Mouse (Mus musculus): ENCODE measurements around the gene Atp5d.
A peak's percentile ranks its signal among the peaks of the same experiment; 100 is the strongest.
"Not testable (repeated sequence)": the region's sequence is repeated elsewhere in the genome, so short reads cannot be mapped to it uniquely, and the experiment has no call there.

Gene Atp5d

DNA sequence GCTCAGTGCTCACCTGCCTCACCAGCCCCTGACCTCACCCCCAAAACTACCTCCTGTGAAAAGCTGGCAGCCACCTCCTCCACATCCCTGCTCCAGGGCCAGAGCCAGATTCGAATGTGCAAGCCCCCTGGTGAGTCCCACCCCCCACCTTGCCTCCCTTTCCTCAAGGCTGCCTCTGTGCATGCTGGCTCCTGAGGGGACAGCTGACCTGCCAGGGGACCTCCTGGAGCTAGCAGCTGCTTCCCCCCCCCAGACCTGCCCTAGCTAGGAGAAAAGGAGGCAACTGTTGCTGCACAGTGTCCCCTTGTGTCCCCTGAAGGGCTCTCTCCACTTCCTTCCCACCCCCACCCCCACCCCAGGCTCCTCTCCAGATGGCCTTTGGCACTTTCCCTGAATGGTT, 16.8 kb downstream of the Atp5d start:
- peak in 1 of 2 experiments; percentile 31 for DNase-seq

DNA sequence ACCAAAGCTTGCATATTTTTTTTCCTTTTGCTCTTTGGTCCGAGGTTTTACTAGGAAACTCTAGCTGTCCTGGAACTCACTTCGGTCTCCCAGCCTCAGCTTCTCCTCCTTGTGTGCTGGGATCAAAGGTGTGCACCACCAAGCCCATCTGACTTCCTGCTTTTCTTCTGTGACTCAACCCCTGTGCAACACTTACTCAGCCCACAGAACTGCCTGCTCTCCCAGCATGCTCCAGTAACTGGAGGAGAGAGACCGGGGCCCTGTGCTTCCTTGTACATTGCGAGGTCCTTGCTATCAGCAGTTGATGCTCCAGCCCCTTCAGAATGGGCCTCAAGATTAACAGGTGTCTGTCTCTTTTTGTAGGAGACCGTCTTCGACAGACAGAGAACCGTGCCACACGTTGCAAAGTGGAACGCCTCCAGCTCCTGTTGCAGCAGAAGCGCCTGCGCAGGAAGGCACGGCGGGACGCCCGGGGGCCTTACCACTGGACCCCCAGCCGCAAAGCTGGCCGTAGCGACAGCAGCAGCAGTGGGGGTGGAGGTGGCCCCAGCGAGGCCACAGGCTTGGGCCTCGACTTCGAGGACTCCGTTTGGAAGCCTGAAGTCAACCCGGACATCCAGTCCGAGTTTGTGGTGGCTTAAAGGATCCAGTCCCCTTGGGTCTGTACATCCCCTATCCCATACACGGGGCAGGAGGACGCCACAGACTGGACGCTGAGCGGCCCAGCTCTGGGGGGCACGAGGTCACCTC, 17.7 kb downstream of the Atp5d start:
- DNase-seq = peak in 1 of 2 experiments; percentile 35

DNA sequence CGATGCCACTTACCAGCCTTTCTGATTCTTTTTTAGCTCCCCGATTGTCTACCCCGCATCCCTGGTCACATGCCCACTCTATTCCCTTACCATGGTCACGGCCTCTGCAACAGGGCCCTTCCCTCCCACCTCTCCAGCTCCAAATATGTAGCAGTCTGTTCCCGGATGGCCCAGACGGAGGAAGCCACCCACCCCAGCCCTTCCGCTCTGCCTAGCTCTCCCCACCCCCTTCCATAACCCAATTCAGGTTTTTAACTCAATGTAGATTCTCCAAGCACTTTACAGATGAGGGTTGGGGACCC, 18.3 kb downstream of the Atp5d start:
- peak in 1 of 2 experiments; percentile 19 for DNase-seq

DNA sequence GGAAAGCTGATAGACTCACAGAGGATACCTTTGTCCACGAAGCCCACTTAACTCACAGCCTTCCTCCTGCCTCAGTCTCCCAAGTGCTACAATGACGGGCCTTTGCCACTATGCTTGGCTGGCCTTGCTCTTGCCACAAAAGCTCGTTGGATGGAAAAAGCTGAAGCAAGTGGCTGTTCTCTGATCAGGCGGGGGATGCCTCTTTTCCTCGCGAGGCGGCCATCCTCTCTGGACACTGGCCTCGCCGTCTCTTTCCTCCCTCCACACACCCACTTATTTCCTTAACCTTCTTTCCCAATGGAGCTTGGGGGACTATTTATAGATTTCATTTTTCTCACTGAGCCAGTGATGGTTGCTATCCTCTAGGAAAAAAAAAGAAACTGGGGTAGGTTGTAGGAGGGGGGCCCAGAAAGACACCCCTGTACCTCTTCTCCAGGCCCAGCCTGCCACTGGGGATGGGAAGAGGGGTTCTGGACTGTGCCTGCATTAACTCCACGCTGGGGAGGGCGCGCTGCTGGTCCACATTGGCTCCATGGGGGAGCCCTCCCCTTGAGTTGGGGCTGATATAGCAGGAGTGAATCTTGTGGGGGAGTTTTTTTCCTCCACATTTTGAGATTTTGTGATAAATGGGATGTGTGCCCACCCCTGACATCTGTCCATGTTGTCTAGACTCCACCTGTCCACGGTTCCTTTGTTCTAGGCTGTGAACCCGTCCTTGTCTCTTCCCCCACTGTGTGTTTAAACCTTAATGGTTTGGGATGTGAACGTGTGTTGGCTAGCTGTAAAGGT, 18.9 kb downstream of the Atp5d start:
- peak in 1 of 2 experiments; percentile 42 for DNase-seq

DNA sequence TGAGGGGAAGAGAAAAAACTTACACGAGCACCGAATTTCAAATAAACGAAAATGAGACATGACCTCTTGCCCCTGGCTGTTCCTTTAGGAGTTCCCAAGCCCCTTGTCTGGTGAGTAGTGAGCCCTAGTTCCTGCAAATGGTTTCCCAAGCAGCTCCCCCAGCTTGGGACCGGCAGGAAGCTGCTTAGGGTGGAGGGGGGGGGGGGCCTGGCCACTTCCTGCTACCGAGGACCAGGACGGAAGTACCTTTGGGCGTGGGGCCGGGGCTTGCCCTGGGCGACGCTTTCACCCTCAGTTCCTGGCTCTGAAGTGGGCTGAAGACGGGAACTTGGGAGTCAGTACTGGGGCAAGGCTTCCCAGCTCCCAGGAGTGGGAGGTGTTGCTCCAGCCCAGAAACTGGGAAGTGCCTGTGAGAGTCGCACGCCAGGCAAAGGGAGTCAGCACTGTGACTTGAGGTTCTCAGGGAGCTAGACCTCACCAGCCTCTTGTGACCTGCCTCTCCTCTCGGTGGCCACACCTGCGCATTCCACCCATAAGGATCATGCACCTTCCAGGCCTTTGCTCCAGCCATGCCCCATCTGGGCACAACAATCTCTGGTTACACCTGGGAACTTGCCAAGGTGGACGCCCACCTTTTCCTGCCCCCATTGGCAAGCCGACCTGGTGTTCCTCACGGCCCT, 20.0 kb downstream of the Atp5d start:
- peak; percentile 71 to 81 for DNase-seq

DNA sequence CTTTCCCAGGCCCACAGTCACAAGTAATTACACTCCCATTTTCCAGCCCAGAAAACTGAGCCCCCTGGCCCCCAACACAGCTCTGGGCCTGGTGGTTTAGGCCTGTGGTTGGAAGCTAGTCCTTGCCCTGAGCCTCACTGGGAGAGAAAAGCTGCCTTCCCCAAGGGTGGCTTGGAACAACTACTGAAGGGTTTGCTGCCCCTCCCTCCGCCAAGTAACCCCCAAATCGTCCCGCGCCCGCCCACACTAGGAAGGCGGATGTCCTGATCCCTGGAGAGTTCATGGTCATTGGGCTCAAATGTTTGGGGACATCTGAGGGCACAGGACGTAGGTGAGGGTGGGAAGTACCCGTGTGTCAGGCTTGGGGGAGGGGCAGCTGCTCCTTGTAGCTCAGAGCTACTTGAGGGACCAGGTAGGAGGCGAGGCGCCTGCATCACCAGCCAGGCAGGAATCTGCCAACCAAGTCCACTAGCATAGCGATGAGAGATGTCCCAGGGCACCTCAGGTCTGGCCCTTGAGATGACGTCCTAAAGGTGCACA, 20.7 kb downstream of the Atp5d start:
- DNase-seq = peak; percentile 69 to 79

DNA sequence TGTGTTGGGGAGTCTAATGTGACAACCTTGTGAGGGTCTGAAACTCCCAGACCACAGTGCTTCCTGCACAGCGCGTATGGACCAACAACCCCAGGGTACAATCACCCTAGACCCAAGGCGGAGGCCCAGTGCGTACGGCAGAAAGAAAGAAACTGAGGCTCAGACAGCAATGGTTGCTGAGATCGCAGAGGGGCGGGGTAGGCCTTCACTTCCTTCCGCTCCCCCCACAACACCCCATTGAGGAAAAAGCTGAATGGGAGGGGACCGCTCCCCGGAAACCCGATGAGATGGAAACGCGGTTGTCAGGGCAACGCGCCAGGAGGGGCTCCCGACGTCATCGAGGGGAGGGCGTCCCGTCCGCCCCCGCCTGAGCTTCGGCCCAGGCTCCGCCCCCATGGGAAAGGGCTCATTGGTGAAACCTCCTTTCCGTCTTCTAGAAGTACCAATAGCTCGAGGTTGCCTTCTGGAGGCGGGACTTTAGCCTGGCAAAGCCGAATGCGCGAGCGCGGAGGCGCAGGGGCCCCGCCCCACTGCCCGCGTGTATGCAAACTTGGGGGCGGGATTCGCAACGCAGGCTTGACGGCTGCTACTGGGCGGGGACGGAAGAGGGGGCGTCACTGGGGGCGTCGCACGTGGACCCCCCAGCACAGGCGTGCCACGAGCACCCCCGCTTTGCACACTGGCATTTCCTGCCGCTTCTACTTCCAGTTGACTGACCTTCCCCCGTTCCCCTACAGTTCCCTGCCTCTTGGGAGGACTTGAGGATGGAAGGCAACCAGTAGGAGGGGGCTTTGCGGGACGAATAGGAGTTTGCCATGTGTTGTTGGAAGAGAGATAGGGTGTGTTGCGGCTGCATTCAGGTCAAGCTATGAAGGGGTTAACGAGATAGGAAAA, 21.4 kb downstream of the Atp5d start:
- peak; percentile 99 to 100 for DNase-seq

DNA sequence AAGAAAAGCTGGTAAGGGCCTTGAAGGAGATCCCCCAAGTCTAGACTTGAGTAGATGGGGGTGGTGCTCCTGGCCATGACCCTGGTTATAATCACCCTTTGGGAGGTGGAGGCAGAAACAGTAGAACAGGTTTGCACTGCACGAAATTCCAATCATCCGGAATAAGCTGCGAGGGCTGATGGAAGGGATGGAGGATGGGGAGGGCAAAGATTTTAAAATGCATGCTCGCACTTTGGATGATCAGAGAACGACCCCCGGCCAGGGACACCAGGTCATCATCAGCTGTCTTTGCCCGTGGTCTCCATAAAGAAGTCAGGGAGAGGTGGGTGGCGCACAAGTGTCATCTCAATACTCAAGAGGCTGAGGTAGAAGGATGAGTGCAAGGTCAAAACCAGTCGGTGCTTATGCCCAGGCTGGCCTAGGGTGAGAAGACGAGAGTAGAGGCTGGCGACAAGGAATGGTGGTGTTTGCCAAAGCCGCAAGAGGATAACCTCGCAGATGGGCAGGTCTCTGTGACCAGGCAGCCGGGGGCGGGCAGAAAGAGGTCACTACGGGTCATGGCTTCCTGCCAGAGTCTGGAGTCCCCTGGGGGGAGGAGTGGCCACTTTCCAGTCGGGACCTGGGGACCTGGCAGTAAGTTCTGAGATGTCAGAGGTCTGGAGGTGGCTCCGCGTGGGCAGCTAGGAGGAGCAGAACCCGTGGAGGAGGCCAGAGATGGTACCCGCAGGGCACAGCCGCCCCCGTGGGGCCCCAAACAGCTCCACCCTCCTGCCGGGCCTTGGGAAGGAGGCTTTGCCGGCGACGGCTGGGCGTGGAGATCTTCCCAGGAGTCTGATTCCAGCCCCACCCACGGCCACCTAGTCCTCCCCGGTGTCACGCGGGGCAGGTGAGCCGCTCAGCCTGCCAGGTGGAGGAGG, 22.3 kb downstream of the Atp5d start:
- DNase-seq = peak in 1 of 2 experiments; percentile 72

DNA sequence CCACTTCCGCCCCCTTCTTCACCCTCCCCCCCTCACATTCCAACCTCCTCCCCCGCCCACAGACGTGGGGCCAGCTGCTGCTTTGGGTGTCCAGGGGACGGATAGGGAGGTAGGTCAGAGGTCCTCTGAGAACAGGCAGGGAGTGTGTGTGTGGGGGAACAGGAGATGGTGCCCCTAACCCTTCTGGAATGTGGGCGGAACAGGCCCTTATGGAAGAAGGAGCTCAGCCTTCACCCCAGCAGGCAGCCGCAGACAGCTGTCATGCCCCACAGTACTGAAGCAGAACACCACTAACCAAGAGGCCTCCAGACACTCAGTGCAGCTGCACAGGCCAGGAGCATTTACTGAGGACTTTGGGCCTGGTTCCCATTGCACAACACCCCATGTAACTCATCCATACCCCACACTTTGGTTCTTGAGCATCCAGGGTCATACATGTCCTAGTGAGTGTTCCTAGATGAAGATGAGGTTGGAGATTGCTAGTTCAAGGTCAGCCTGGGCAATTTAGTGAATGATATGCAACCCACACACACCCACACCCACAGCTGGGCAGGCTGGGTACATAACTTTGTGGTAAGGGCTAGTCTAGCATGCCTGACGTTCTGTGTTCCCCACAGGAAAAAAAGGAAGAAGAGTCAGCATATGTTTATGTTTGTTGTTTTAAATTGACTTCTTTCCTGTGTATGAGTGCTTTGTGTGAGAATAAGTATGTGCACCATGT, 23.2 kb downstream of the Atp5d start:
- peak in 1 of 2 experiments; percentile 55 for DNase-seq

DNA sequence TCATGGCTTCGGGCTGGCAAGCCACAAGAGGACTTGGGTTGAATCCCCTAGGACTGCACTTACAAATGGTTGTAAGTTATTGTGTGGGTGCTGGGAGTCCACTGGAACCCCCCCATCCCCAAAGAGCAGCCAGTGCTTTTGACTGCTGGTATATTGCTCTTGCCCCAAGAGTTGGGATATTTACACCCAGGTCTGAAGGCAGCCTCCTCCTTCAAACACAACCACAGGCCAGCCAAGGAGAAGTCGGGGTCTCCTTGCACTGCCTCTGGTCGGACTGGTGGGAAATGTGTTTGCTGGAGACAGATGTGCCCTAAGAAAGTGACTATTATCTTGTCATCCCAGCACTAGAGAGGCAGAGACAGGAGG, 23.8 kb downstream of the Atp5d start:
- DNase-seq = no peak

DNA sequence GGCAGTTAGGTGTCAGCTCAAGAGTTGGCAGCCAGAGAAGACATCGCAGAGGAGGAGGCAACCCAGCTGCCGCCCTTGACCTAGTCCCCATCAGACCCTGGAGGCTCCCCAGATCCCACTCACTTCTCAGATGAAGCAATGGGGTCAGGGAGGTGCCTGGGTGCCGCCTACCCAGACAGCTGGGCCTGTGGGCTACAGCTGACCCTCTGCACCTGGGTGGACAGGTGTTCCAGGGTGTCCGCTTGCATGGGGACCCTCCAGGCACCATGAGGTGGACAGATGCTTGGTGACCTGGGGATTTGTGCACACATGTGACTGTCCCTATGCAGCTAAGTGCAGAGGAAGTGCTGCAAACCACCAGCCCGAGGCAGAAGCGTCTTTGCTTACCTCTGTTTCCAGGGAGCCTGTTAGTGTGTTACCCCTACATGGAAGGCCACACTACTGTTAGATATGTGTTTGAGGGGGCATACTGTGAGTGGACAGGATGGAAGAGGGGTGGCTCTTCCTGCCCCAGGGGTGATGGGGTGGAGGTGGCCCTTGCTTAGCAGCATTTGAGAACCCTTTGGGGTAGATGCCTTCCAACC, 24.4 kb downstream of the Atp5d start:
- peak in 1 of 2 experiments; percentile 37 for DNase-seq

DNA sequence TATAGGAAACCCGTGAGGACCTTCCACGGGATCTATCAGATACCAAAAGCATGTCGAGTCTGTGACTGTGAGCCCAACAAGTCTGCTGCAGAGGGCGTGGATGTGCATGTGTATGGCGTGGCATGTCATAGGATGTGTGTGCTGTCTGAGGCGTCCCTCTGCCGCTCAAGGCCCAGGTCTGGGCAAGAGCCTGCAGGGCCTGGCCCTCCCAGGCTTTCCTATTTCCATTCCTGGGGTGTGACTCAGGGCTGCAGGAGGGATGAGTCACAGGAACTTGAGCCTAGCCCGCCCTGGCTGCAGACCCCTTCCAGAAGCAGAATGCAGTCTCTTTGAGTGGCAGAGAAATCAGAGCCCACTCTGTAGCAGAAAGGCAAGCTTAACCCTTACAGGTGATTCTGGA, 25.3 kb downstream of the Atp5d start:
- DNase-seq = no peak

DNA sequence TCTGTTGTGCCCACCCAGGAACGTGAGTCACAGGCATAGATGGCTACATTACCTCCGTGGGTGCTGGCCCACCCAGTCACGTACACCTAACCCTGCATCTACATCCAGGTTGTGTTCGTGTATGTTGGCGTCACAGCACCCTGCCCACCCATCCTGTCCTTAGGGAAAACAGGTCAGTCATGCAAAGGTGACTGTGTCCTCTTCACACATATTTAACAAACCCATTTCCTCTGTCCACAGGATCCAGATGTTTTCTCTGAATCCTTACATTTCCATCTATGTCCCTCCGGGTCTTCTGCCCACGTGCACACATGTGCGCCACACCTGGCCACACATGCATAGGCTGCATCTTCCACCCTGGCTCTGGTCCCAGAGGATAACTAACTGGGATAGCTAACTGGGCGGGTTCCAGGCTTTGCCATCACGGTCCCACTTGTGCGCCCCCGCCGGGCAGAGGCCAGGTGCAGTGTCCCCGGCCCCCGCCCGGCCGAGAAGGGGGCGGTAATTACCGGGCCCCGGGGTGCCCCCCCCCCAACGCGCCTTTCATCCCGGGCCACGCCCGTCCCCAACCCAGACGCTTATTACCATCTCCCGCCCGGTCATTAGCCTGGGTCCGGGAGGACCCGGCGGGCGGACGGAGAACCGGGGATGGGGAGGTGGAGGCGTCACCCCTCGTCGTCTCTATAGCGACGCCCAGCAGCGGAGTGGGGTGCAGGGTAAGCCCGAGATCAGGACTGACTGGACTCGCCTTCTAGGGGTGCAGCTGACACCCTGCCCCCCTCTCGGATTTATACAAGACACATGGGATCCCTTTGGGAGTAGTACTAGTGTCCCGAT, 25.9 kb downstream of the Atp5d start:
- DNase-seq = no peak

DNA sequence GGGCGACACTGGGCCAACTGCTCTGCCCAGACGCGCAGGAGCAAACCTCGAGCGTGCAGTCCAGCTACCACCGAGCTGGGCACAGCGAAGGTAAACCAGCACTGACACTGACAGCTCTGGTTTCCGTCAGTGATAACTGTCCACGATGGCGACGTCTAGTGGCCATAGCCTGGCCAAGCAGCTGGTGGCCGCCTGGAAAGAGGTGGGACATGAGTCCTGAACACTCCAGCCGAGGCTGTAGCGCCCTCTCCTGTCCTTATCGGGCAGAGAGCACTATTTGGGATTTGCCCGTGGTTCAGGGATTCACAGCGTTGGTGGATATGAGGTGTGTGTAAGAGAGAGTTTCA, 26.5 kb downstream of the Atp5d start:
- DNase-seq = peak; percentile 90

DNA sequence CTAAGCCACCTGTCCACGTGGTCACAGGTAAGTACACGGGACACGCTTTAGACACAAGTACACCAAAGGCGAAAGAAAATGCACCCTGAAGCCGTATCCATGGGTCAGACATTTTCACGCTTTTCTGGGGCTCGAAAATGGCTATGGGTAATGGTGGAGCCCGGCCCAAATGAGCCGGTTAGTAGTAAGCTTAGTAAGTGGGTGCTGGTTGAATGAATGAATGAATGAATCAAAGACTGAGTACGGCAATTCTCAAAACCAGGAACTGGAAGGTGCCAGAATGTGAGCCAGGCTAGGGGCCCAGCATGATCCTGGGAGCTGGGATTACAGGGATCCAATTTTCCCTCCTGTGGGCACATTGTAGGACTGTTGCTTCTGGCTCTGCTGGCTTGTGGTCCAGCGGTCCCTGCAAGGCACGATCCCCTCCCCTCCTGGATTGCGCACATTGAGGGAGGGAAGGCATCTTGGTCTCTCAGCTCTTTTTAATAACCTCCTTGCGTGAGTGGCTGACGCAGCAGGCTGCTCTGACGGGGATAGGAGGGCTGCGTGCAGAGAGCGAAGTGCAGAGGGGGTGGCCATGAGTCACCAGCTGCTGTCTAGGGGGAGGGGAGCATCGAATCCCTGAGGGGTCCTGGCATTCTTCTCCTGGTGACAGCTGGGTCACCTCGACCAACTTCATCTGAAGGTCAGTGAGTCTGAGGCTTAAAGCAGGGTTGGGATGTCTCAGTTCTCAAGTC, 27.1 kb downstream of the Atp5d start, which contains the start of gene Cirbp:
Cirbp (plus strand) TSS at position 594 of the 737 bp plus-strand sequence.
- DNase-seq = peak; percentile 9 to 48

DNA sequence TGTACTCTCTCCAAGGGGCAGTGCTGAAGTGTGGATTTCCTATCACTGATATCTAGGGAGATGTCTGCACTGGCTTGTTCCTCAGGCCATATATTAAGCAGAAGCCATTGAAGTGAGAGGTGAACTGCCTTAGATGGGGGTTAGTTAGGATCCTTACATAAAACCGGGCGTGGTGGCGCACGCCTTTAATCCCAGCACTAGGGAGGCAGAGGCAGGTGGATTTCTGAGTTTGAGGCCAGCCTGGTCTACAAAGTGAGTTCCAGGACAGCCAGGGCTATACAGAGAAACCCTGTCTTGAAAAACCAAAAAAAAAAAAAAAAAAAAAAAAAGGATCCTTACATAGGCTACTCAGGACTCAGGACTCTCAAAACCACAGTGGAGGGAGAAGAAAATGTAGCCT, 27.7 kb downstream of the Atp5d start:
- DNase-seq = not testable (repeated sequence)

DNA sequence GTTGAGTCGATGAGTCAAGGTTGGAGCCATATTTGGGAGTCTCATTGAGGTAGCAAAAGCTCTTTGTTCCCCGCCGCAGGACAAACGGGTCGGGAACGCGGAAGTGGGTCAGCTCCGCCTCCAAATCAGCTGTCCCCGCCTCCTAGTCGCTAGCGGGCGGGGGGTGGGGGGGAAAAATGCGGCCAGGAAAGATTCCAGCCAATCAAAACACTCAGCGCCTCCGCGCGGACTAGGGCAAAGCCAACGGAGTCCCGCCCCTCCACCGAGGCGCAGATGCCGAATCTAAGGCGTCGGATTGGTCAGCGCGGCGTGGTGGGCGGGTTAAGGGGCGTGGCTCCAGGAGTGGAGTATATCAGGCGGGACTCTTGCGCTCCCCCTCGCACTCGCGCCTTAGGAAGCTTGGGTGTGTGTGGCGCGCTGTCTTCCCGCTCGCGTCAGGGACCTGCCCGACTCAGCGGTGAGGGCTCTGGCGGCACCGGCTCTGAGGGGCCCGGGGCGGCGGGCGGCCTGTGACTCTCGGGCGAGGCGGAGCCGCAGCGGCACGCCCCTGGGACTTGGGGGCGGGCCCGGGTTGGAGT, 29.1 kb downstream of the Atp5d start:
- peak; percentile 99 to 100 for DNase-seq

DNA sequence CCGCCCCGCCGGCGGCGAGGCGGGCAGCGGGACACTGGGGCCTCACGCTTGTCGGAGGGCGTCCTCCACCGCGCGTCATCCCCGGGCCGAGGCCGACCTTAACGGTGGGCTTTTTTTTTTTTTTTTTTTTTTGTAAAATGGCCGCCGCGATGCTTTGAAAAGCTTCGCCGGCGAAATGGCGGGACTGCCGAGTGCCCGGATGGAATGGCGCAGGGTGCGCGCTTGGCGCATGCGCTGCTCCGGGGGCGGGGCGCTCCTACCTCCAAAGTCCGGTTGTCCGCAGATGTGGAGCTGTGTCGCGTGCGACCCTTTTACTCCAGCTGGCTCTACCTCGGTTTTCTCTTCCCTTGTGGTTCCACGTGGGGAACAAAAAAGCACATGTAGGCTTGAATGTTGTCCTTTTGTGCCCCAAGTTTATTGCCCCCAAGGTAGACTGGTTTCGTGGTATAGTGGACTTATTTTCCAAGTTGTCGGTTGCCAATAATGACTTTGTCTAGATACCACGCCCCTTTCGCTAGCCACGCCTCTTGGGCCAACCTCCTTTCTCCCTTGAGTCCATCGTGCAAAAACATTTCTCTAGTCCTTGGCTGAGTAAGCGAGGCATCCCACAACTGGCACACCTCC, 29.7 kb downstream of the Atp5d start:
- peak; percentile 86 to 89 for DNase-seq

Data from thymus, postnatal 36 days (tissue).